Mouse (Mus musculus): ENCODE data around the gene Dnah17. TPM values are rescaled to one million over a fixed set of nuclear protein-coding genes. Genes with fewer than 3 reads are reported as not detected.

The Dnah17 gene
- polyA plus RNA-seq (2014; fragmentation: Nextera tagmentation; extraction: Ambion mirVana), result 0.17 and 0.21 TPM in 2 replicates

- 0 out of 2 replicates have a peak, but pooled peaks cover 2% of the 10 kb centered on the region for H3K4me1 ChIP-seq (replicated peaks; ENCODE audit: control insufficient read depth, insufficient read depth, low read length)
- H3K36me3 ChIP-seq (ENCODE audit: control insufficient read depth, insufficient read depth, low read length), result no peaks in the 10 kb centered on the region
- H3K27me3 ChIP-seq (ENCODE audit: control insufficient read depth, insufficient read depth, low read length), result no peaks in the 10 kb centered on the region
- H3K4me2 ChIP-seq (ENCODE audit: low read depth, low read length, severe bottlenecking), result no peak within 1 kb of the TSS
- H3K9ac ChIP-seq (ENCODE audit: low read length), result no peak within 1 kb of the TSS
- no peaks in the 10 kb centered on the region for H3K9me3 ChIP-seq (ENCODE audit: control insufficient read depth, low read length)
- H3K27ac ChIP-seq (ENCODE audit: low read depth, low read length), result no peak within 1 kb of the TSS
- no peak within 1 kb of the TSS for H3K4me3 ChIP-seq (ENCODE audit: low read depth, low read length)
- 89% methylated on average over 7 of the region's 7 CpGs for WGBS
- ATAC-seq (replicated peaks; ENCODE audit: low FRiP score) (no peak), DNase-seq (ENCODE audit: low spot score) (no peak)
Observed at GRCm38 (mm10) chr11:118130534-118130933, at the start of gene Dnah17. Dnah17 (minus strand) TSS chr11:118130634.

- no peaks in the 10 kb centered on the region; the same call in 1 of the 2 replicates for H3K36me3 ChIP-seq (ENCODE audit: control insufficient read depth, insufficient read depth, low read length)
- H3K9me3 ChIP-seq (ENCODE audit: control insufficient read depth, low read length), result no peaks in the 10 kb centered on the region
- no peak overlapping the region for H3K4me3 ChIP-seq (ENCODE audit: low read depth, low read length)
- no peaks in the 10 kb centered on the region for H3K27me3 ChIP-seq (ENCODE audit: control insufficient read depth, insufficient read depth, low read length)
- no peak overlapping the region for H3K4me2 ChIP-seq (ENCODE audit: low read depth, low read length, severe bottlenecking)
- ATAC-seq (replicated peaks; ENCODE audit: low FRiP score), result no peak
- H3K27ac ChIP-seq (ENCODE audit: low read depth, low read length), result no peak overlapping the region
- no peak for DNase-seq (ENCODE audit: low spot score)
- H3K4me1 ChIP-seq (replicated peaks; ENCODE audit: control insufficient read depth, insufficient read depth, low read length), result no peaks in the 10 kb centered on the region
- WGBS, result 85% methylated on average over 7 of the region's 7 CpGs
- no peak overlapping the region for H3K9ac ChIP-seq (ENCODE audit: low read length)
Observed at GRCm38 (mm10) chr11:118180199-118180598, 49.8 kb upstream of the Dnah17 start.

GRCm38 (mm10) chr11:118178236-118178635, 47.8 kb upstream of the Dnah17 start:
- no peaks in the 10 kb centered on the region for H3K4me1 ChIP-seq (replicated peaks; ENCODE audit: control insufficient read depth, insufficient read depth, low read length)
- ATAC-seq (replicated peaks; ENCODE audit: low FRiP score), result no peak
- H3K36me3 ChIP-seq (ENCODE audit: control insufficient read depth, insufficient read depth, low read length), result no peaks in the 10 kb centered on the region; the same call in 1 of the 2 replicates
- no peak overlapping the region for H3K27ac ChIP-seq (ENCODE audit: low read depth, low read length)
- no peaks in the 10 kb centered on the region for H3K9me3 ChIP-seq (ENCODE audit: control insufficient read depth, low read length)
- H3K9ac ChIP-seq (ENCODE audit: low read length), result no peak overlapping the region
- 90% methylated on average over 5 of the region's 5 CpGs for WGBS
- no peak overlapping the region for H3K4me3 ChIP-seq (ENCODE audit: low read depth, low read length)
- H3K27me3 ChIP-seq (ENCODE audit: control insufficient read depth, insufficient read depth, low read length), result no peaks in the 10 kb centered on the region
- no peak overlapping the region for H3K4me2 ChIP-seq (ENCODE audit: low read depth, low read length, severe bottlenecking)
- DNase-seq (ENCODE audit: low spot score), result no peak

- Histone ChIP-seq H3K27me3 (ENCODE audit: control insufficient read depth, insufficient read depth, low read length) (no peaks in the 10 kb centered on the region), H3K4me3 (ENCODE audit: low read depth, low read length) (no peak overlapping the region), H3K9ac (ENCODE audit: low read length) (no peak overlapping the region), H3K4me1 (replicated peaks; ENCODE audit: control insufficient read depth, insufficient read depth, low read length) (no peaks in the 10 kb centered on the region), H3K4me2 (ENCODE audit: low read depth, low read length, severe bottlenecking) (no peak overlapping the region), H3K36me3 (ENCODE audit: control insufficient read depth, insufficient read depth, low read length) (no peaks in the 10 kb centered on the region; the same call in 1 of the 2 replicates), H3K27ac (ENCODE audit: low read depth, low read length) (no peak overlapping the region), H3K9me3 (ENCODE audit: control insufficient read depth, low read length) (no peaks in the 10 kb centered on the region)
- ATAC-seq (replicated peaks; ENCODE audit: low FRiP score) (no peak), DNase-seq (ENCODE audit: low spot score) (no peak)
- WGBS, result 93% methylated on average over 7 of the region's 7 CpGs
Observed at GRCm38 (mm10) chr11:118174752-118175151, 44.3 kb upstream of the Dnah17 start.

- Histone ChIP-seq H3K27me3 (ENCODE audit: control insufficient read depth, insufficient read depth, low read length) (no peaks in the 10 kb centered on the region), H3K4me3 (ENCODE audit: low read depth, low read length) (no peak overlapping the region), H3K4me1 (replicated peaks; ENCODE audit: control insufficient read depth, insufficient read depth, low read length) (no peaks in the 10 kb centered on the region), H3K36me3 (ENCODE audit: control insufficient read depth, insufficient read depth, low read length) (no peaks in the 10 kb centered on the region; the same call in 1 of the 2 replicates), H3K4me2 (ENCODE audit: low read depth, low read length, severe bottlenecking) (no peak overlapping the region), H3K9ac (ENCODE audit: low read length) (no peak overlapping the region), H3K27ac (ENCODE audit: low read depth, low read length) (no peak overlapping the region), H3K9me3 (ENCODE audit: control insufficient read depth, low read length) (no peaks in the 10 kb centered on the region)
- DNase-seq (ENCODE audit: low spot score) (no peak), ATAC-seq (replicated peaks; ENCODE audit: low FRiP score) (no peak)
- WGBS, result 84% methylated on average over 5 of the region's 5 CpGs
Observed at GRCm38 (mm10) chr11:118172768-118173167, 42.3 kb upstream of the Dnah17 start.

- no peaks in the 10 kb centered on the region for H3K4me1 ChIP-seq (replicated peaks; ENCODE audit: control insufficient read depth, insufficient read depth, low read length)
- no peak overlapping the region for H3K4me3 ChIP-seq (ENCODE audit: low read depth, low read length)
- H3K27me3 ChIP-seq (ENCODE audit: control insufficient read depth, insufficient read depth, low read length), result no peaks in the 10 kb centered on the region
- H3K4me2 ChIP-seq (ENCODE audit: low read depth, low read length, severe bottlenecking), result no peak overlapping the region
- WGBS, result 92% methylated on average over 5 of the region's 5 CpGs
- no peak overlapping the region for H3K27ac ChIP-seq (ENCODE audit: low read depth, low read length)
- H3K36me3 ChIP-seq (ENCODE audit: control insufficient read depth, insufficient read depth, low read length), result no peaks in the 10 kb centered on the region; the same call in 1 of the 2 replicates
- H3K9ac ChIP-seq (ENCODE audit: low read length), result no peak overlapping the region
- H3K9me3 ChIP-seq (ENCODE audit: control insufficient read depth, low read length), result no peaks in the 10 kb centered on the region
- no peak for DNase-seq (ENCODE audit: low spot score)
- no peak for ATAC-seq (replicated peaks; ENCODE audit: low FRiP score)
Observed at GRCm38 (mm10) chr11:118170333-118170732, 39.9 kb upstream of the Dnah17 start.

- ATAC-seq (replicated peaks; ENCODE audit: low FRiP score) (no peak), DNase-seq (ENCODE audit: low spot score) (no peak)
- H3K27ac ChIP-seq (ENCODE audit: low read depth, low read length), result no peak overlapping the region
- no peaks in the 10 kb centered on the region for H3K9me3 ChIP-seq (ENCODE audit: control insufficient read depth, low read length)
- no peaks in the 10 kb centered on the region for H3K27me3 ChIP-seq (ENCODE audit: control insufficient read depth, insufficient read depth, low read length)
- H3K4me2 ChIP-seq (ENCODE audit: low read depth, low read length, severe bottlenecking), result no peak overlapping the region
- 67% methylated on average over 9 of the region's 9 CpGs for WGBS
- no peak overlapping the region for H3K9ac ChIP-seq (ENCODE audit: low read length)
- H3K4me1 ChIP-seq (replicated peaks; ENCODE audit: control insufficient read depth, insufficient read depth, low read length), result no peaks in the 10 kb centered on the region
- H3K4me3 ChIP-seq (ENCODE audit: low read depth, low read length), result no peak overlapping the region
- no peaks in the 10 kb centered on the region; the same call in 1 of the 2 replicates for H3K36me3 ChIP-seq (ENCODE audit: control insufficient read depth, insufficient read depth, low read length)
Observed at GRCm38 (mm10) chr11:118168714-118169113, 38.3 kb upstream of the Dnah17 start.

- H3K4me3 ChIP-seq (ENCODE audit: low read depth, low read length), result no peak overlapping the region
- no peak for DNase-seq (ENCODE audit: low spot score)
- no peaks in the 10 kb centered on the region for H3K9me3 ChIP-seq (ENCODE audit: control insufficient read depth, low read length)
- WGBS, result 92% methylated on average over 5 of the region's 5 CpGs
- H3K27me3 ChIP-seq (ENCODE audit: control insufficient read depth, insufficient read depth, low read length), result no peaks in the 10 kb centered on the region
- no peak overlapping the region for H3K27ac ChIP-seq (ENCODE audit: low read depth, low read length)
- no peak overlapping the region for H3K4me2 ChIP-seq (ENCODE audit: low read depth, low read length, severe bottlenecking)
- ATAC-seq (replicated peaks; ENCODE audit: low FRiP score), result no peak
- no peak overlapping the region for H3K9ac ChIP-seq (ENCODE audit: low read length)
- no peaks in the 10 kb centered on the region; the same call in 1 of the 2 replicates for H3K36me3 ChIP-seq (ENCODE audit: control insufficient read depth, insufficient read depth, low read length)
- no peaks in the 10 kb centered on the region for H3K4me1 ChIP-seq (replicated peaks; ENCODE audit: control insufficient read depth, insufficient read depth, low read length)
Observed at GRCm38 (mm10) chr11:118166626-118167025, 36.2 kb upstream of the Dnah17 start.

- Histone ChIP-seq H3K36me3 (ENCODE audit: control insufficient read depth, insufficient read depth, low read length) (no peaks in the 10 kb centered on the region; the same call in 1 of the 2 replicates), H3K27me3 (ENCODE audit: control insufficient read depth, insufficient read depth, low read length) (no peaks in the 10 kb centered on the region), H3K9ac (ENCODE audit: low read length) (no peak overlapping the region), H3K4me1 (replicated peaks; ENCODE audit: control insufficient read depth, insufficient read depth, low read length) (no peaks in the 10 kb centered on the region), H3K4me2 (ENCODE audit: low read depth, low read length, severe bottlenecking) (no peak overlapping the region), H3K9me3 (ENCODE audit: control insufficient read depth, low read length) (no peaks in the 10 kb centered on the region), H3K27ac (ENCODE audit: low read depth, low read length) (no peak overlapping the region), H3K4me3 (ENCODE audit: low read depth, low read length) (no peak overlapping the region)
- ATAC-seq (replicated peaks; ENCODE audit: low FRiP score), result no peak
- WGBS, result 49% methylated on average over 11 of the region's 11 CpGs
- no peak for DNase-seq (ENCODE audit: low spot score)
Observed at GRCm38 (mm10) chr11:118165681-118166080, 35.2 kb upstream of the Dnah17 start.

All from forebrain, embryonic 11.5 days (tissue).